10 mouse cellular contexts compared by ENCODE assay signal in genomic region chr17:32658712-32659111, GRCm38 (mm10). TPM values are rescaled to one million over a fixed set of nuclear protein-coding genes. Genes with fewer than 3 reads are reported as not detected.
A peak's percentile ranks its signal among the peaks of the same experiment; 100 is the strongest.
DNase-seq lines count a peak whose midpoint lies in the region; ATAC-seq and TF ChIP-seq lines count a peak whose summit lies in the region.
"Had no signal": no experiment of that assay in that cellular context is flagged by ENCODE, and none has a peak within 500 bp of the region (broad histone marks: within the 10 kb centered on the region; RNA-seq: fewer than 3 reads in every experiment).

Cyp4f40 (plus strand) TSS chr17:32658900.

- TF ChIP-seq CTCF in midbrain, postnatal 0 days (IDR thresholded peaks at IDR 0.05), result no peak

- 66% methylated on average over 2 of the region's 2 CpGs for WGBS in midbrain, postnatal 0 days
- 71% methylated on average over 2 of the region's 2 CpGs for WGBS in midbrain, embryonic 11.5 days
- whole genome bisulfite sequencing in stomach, embryonic 15.5 days, result 35% methylated on average over 2 of the region's 2 CpGs

- peak; percentile 59 to 67 for DNase-seq in cerebellum, postnatal 14 days
- DNase-seq in cerebellum, adult 9-11 months, result no peak
- peak; percentile 67 for DNase-seq in midbrain, postnatal 0 days (ENCODE audit: low spot score)
- no peak for DNase-seq in midbrain, embryonic 11.5 days (ENCODE audit: low spot score, missing footprints)
- DNase-seq in kidney, adult 9 months, result peak; percentile 62
- no peak for DNase-seq in layer of hippocampus, postnatal 25 days (ENCODE audit: extremely low spot score in 1 of 2, low spot score in 1 of 2)
- DNase-seq: thymus, adult 2 months had no signal

- H3K9ac ChIP-seq in midbrain, postnatal 0 days (replicated peaks; ENCODE audit: low read length, poor library complexity, severe bottlenecking), result no peak within 1 kb of the TSS
- H3K9ac ChIP-seq in midbrain, embryonic 11.5 days (ENCODE audit: low read length), result no peak within 1 kb of the TSS
- H3K9ac ChIP-seq in stomach, embryonic 15.5 days, result no peak within 1 kb of the TSS
- H3K9ac ChIP-seq: midbrain, embryonic 13.5 days had no signal

- ATAC-seq in midbrain, postnatal 0 days (ENCODE audit: low FRiP score), result no peak
- ATAC-seq in midbrain, embryonic 11.5 days (ENCODE audit: low FRiP score), result no peak
- peak; percentile 66 for ATAC-seq in stomach, embryonic 15.5 days (ENCODE audit: insufficient read depth, low FRiP score, low read depth)
- no peak for ATAC-seq in activated CD4-positive, CD25-positive, alpha-beta regulatory T cell, adult 4 months
- ATAC-seq: midbrain, embryonic 13.5 days had no signal

- no peak within 1 kb of the TSS for H3K27ac ChIP-seq in midbrain, postnatal 0 days (ENCODE audit: low read depth, low read length)
- no peak within 1 kb of the TSS for H3K27ac ChIP-seq in midbrain, embryonic 11.5 days (ENCODE audit: low read depth, low read length)
- H3K27ac ChIP-seq in stomach, embryonic 15.5 days, result peak within 1 kb of the TSS; percentile 55; the same call in 1 of the 2 replicates
- H3K27ac ChIP-seq: midbrain, embryonic 13.5 days had no signal

- H3K9me3 ChIP-seq in midbrain, postnatal 0 days (ENCODE audit: low read length), result no peaks in the 10 kb centered on the region
- no peaks in the 10 kb centered on the region for H3K9me3 ChIP-seq in midbrain, embryonic 11.5 days (ENCODE audit: control insufficient read depth, low read length)
- H3K9me3 ChIP-seq in stomach, embryonic 15.5 days, result no peaks in the 10 kb centered on the region
- H3K9me3 ChIP-seq: midbrain, embryonic 13.5 days had no signal

- H3K4me2 ChIP-seq in midbrain, postnatal 0 days (ENCODE audit: low read depth, low read length, poor library complexity, severe bottlenecking), result no peak within 1 kb of the TSS
- no peak within 1 kb of the TSS for H3K4me2 ChIP-seq in midbrain, embryonic 11.5 days
- H3K4me2 ChIP-seq in stomach, embryonic 15.5 days, result no peak within 1 kb of the TSS
- H3K4me2 ChIP-seq: midbrain, embryonic 13.5 days had no signal

- H3K4me1 ChIP-seq in midbrain, postnatal 0 days (ENCODE audit: insufficient read depth, low read length), result no peaks in the 10 kb centered on the region
- H3K4me1 ChIP-seq in midbrain, embryonic 11.5 days (ENCODE audit: control insufficient read depth, insufficient read depth, low read length), result no peaks in the 10 kb centered on the region
- H3K4me1 ChIP-seq in stomach, embryonic 15.5 days, result no peaks in the 10 kb centered on the region
- H3K4me1 ChIP-seq: midbrain, embryonic 13.5 days had no signal

- H3K36me3 ChIP-seq in midbrain, postnatal 0 days (ENCODE audit: insufficient read depth, low read length), result no peaks in the 10 kb centered on the region
- no peaks in the 10 kb centered on the region for H3K36me3 ChIP-seq in midbrain, embryonic 11.5 days (ENCODE audit: control insufficient read depth, insufficient read depth, low read length)
- H3K36me3 ChIP-seq in stomach, embryonic 15.5 days, result no peaks in the 10 kb centered on the region
- H3K36me3 ChIP-seq: midbrain, embryonic 13.5 days had no signal

- H3K27me3 ChIP-seq in midbrain, postnatal 0 days (ENCODE audit: insufficient read depth, low read length), result no peaks in the 10 kb centered on the region
- H3K27me3 ChIP-seq in midbrain, embryonic 11.5 days (ENCODE audit: control insufficient read depth, insufficient read depth, low read length), result no peaks in the 10 kb centered on the region
- no peaks in the 10 kb centered on the region for H3K27me3 ChIP-seq in stomach, embryonic 15.5 days (replicated peaks)
- H3K27me3 ChIP-seq: midbrain, embryonic 13.5 days had no signal

- H3K4me3 ChIP-seq in midbrain, postnatal 0 days (ENCODE audit: low read depth, low read length), result no peak within 1 kb of the TSS
- H3K4me3 ChIP-seq in midbrain, embryonic 11.5 days (ENCODE audit: low read depth, low read length), result no peak within 1 kb of the TSS
- no peak within 1 kb of the TSS for H3K4me3 ChIP-seq in stomach, embryonic 15.5 days (replicated peaks)
- H3K4me3 ChIP-seq: midbrain, embryonic 13.5 days had no signal

RNA-seq across cellular contexts. Expression of gene Cyp4f40, which starts in this region (rescaled TPM):
- total RNA-seq in midbrain, postnatal 0 days (2014; rRNA removed), result not detected in 2 replicates
- polyA plus RNA-seq in midbrain, postnatal 0 days (2015; fragmentation: Nextera tagmentation; extraction: Ambion mirVana), result 0.07 and 0.11 TPM in 2 replicates
- polyA plus RNA-seq in midbrain, embryonic 11.5 days (2014; fragmentation: Nextera tagmentation; extraction: Ambion mirVana), result not detected in 2 replicates
- 2.9 and 3.6 TPM in 2 replicates for polyA plus RNA-seq in stomach, embryonic 15.5 days (2015; fragmentation: Nextera tagmentation; extraction: Ambion mirVana)
- total RNA-seq in layer of hippocampus, postnatal 25 days (2021), result not detected
- not detected for polyA plus RNA-seq in activated CD4-positive, CD25-positive, alpha-beta regulatory T cell, adult 4 months (2017; shearing (Covaris generic))
- polyA plus RNA-seq: midbrain, embryonic 13.5 days had no signal

Comparison
In these comparisons a context has a peak if more than half of its experiments do, and no peak if none do; other contexts are left out.
1. DNase-seq: peak in cerebellum, postnatal 14 days (2 of 2) and kidney, adult 9 months (single experiment); none in cerebellum, adult 9-11 months (single experiment), midbrain, embryonic 11.5 days (single experiment) and layer of hippocampus, postnatal 25 days (0 of 2).
2. Peak in DNase-seq in midbrain, postnatal 0 days; RNA of the gene not detected or under 1 TPM.